Mouse (Mus musculus): ENCODE measurements around the gene Tk2. TPM values are rescaled to one million over a fixed set of nuclear protein-coding genes. Genes with fewer than 3 reads are reported as not detected.

The Tk2 gene
- polyA plus RNA-seq, 1 experiment, result 52.1 TPM

DNA sequence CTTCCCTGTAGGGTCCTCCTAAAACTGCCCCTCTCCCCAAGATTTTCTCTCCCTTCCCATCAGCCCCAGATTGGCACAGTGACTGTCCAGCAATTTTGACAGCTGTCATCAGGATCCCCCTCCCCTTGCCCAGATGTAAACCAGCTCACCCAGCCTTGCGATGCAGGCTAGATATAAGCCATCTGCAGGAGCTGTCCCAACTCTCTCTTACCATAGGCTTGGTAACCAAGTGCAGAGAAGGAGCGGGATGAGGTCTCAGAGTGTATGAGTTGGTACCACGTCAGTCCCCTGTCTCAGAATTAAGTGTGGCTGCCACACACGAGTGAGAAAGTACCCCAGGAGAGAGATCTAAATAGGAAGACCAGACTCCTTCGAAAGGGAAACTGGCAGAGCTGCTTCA lies 59.9 kb downstream of the Tk2 start:
- TF ChIP-seq POLR2A (IDR thresholded peaks at IDR 0.05; ENCODE audit: borderline replicate concordance, low read depth, low read length) (no peak), CTCF (IDR thresholded peaks at IDR 0.05; ENCODE audit: low read depth, low read length) (no peak)
- H3K4me3 ChIP-seq (ENCODE audit: insufficient read depth, low read length), result no peak overlapping the region
- no peaks in the 10 kb centered on the region for H3K4me1 ChIP-seq (ENCODE audit: control insufficient read depth, insufficient read depth, low read length)
- H3K27ac ChIP-seq (ENCODE audit: insufficient read depth, low read depth, low read length), result no peak overlapping the region

DNA sequence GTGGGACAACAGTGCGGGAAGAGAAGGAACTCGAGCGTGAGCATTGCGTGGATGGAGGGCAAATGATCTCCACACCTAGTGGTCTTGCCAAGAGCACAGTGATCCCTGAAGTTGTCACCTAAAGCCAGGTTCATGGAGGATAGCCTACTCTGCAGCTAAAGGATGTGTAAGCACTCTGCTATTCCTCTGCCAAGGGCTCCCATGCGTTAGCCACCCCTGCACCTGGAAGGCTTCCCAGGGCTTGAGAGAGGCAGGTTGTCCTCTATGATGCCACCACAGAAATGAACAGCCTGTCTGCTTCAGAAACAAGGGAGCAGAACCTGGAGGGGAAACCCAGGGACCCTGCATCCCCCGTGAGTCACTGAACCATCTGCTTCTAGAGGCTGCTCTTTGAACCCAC lies 60.7 kb downstream of the Tk2 start:
- no peak overlapping the region for H3K27ac ChIP-seq (ENCODE audit: insufficient read depth, low read depth, low read length)
- H3K4me1 ChIP-seq (ENCODE audit: control insufficient read depth, insufficient read depth, low read length), result no peaks in the 10 kb centered on the region
- H3K4me3 ChIP-seq (ENCODE audit: insufficient read depth, low read length), result no peak overlapping the region
- TF ChIP-seq CTCF (IDR thresholded peaks at IDR 0.05; ENCODE audit: low read depth, low read length), result no peak
- no peak for TF ChIP-seq POLR2A (IDR thresholded peaks at IDR 0.05; ENCODE audit: borderline replicate concordance, low read depth, low read length)

DNA sequence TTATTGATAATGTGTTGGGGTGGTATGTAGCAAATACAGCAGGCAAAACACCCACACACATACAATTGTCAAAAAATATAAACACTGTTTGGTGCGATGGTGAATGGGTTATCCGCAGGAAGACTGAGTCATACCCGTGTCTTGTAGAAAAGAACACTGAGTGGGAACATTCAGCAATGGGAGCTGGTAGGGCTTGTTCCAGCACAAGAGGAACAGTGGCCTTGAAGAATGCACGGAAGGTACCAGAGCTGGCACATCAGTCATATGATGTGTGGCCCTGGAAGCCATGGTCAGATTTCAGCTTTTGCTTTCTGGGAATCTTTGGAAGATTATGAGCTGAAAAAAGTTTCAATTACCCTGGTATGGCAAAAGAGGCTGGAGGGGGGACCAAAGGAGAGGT lies 61.5 kb downstream of the Tk2 start:
- Histone ChIP-seq H3K27ac (ENCODE audit: insufficient read depth, low read depth, low read length) (no peak overlapping the region), H3K4me1 (ENCODE audit: control insufficient read depth, insufficient read depth, low read length) (no peaks in the 10 kb centered on the region), H3K4me3 (ENCODE audit: insufficient read depth, low read length) (no peak overlapping the region)
- no peak for TF ChIP-seq CTCF (IDR thresholded peaks at IDR 0.05; ENCODE audit: low read depth, low read length)
- TF ChIP-seq POLR2A (IDR thresholded peaks at IDR 0.05; ENCODE audit: borderline replicate concordance, low read depth, low read length), result no peak

DNA sequence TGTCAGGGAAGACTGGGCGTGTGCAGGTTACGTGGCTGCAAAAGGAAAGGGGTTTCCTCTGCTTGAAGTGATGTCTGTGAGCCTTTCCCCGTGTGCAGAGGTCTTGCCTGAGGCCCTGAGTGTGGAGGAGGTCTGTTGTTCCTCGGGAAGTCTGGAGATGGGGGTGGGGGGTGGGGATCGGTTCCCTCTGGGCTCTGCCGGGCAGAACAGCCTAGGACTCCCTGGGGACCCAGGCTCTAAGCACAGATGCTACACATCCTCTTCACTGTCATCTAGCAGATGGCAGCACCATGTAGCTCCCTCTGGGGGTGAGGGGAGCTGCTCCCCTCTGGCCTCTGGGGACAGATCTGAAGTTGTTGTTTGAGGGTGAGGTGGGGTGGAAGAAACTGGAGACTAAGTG lies 63.5 kb downstream of the Tk2 start:
- Histone ChIP-seq H3K4me3 (ENCODE audit: insufficient read depth, low read length) (no peak overlapping the region), H3K4me1 (ENCODE audit: control insufficient read depth, insufficient read depth, low read length) (no peaks in the 10 kb centered on the region), H3K27ac (ENCODE audit: insufficient read depth, low read depth, low read length) (no peak overlapping the region)
- no peak for TF ChIP-seq POLR2A (IDR thresholded peaks at IDR 0.05; ENCODE audit: borderline replicate concordance, low read depth, low read length)
- no peak for TF ChIP-seq CTCF (IDR thresholded peaks at IDR 0.05; ENCODE audit: low read depth, low read length)

DNA sequence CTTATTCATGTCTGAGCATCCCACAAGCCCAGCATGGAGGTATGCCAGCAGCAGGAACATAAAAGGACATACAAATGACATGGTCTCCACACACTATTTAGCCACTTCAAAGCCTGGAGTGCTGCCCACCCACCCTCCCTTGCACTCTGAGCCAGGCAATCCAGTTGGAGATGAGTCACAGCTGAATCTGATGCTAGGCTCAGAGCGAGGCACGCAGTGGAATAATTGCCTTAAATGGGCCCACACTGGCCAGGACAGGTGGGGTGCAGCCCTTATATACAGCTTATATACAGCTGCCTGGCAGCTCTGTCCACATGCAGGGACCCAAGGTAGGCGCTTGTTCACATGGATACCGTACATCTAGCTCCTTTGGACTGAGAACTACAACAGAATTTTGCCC lies 71.3 kb downstream of the Tk2 start:
- Histone ChIP-seq H3K4me3 (ENCODE audit: insufficient read depth, low read length) (no peak overlapping the region), H3K4me1 (ENCODE audit: control insufficient read depth, insufficient read depth, low read length) (peaks cover 16% of the 10 kb centered on the region), H3K27ac (ENCODE audit: insufficient read depth, low read depth, low read length) (no peak overlapping the region)
- TF ChIP-seq POLR2A (IDR thresholded peaks at IDR 0.05; ENCODE audit: borderline replicate concordance, low read depth, low read length), result no peak
- no peak for TF ChIP-seq CTCF (IDR thresholded peaks at IDR 0.05; ENCODE audit: low read depth, low read length)

Other genes starting within 250 kb of the Tk2 start
- 0.19 TPM in 1 of 2 replicates, not detected in the other for gene Cdh5, start 146.9 kb downstream of the Tk2 start, polyA plus RNA-seq (2012; ENCODE audit: insufficient read depth, insufficient read length, missing spikeins)
- 0.25 TPM in 1 of 2 replicates, not detected in the other for gene Bean1, start 78.1 kb downstream of the Tk2 start, polyA plus RNA-seq (2012; ENCODE audit: insufficient read depth, insufficient read length, missing spikeins)
- gene Cklf, start 2.3 kb upstream of the Tk2 start, polyA plus RNA-seq (2012; ENCODE audit: insufficient read depth, insufficient read length, missing spikeins), result 63.5 and 67.8 TPM in 2 replicates
- gene Cmtm2a, start 44.6 kb upstream of the Tk2 start, polyA plus RNA-seq (2012; ENCODE audit: insufficient read depth, insufficient read length, missing spikeins), result not detected in 2 replicates
- gene Gm45711, start 61.5 kb upstream of the Tk2 start, polyA plus RNA-seq (2012; ENCODE audit: insufficient read depth, insufficient read length, missing spikeins), result not detected in 2 replicates
- not detected in 2 replicates for gene Cmtm1, start 61.6 kb upstream of the Tk2 start, polyA plus RNA-seq (2012; ENCODE audit: insufficient read depth, insufficient read length, missing spikeins)
- gene Gm11020, start 73.0 kb upstream of the Tk2 start, polyA plus RNA-seq (2012; ENCODE audit: insufficient read depth, insufficient read length, missing spikeins), result not detected in 2 replicates
- gene Cmtm2b, start 73.7 kb upstream of the Tk2 start, polyA plus RNA-seq (2012; ENCODE audit: insufficient read depth, insufficient read length, missing spikeins), result not detected in 2 replicates
- gene Cmtm3, start 90.9 kb upstream of the Tk2 start, polyA plus RNA-seq (2012; ENCODE audit: insufficient read depth, insufficient read length, missing spikeins), result 227 and 236 TPM in 2 replicates
- 12.2 and 12.3 TPM in 2 replicates for gene Cmtm4, start 147.2 kb upstream of the Tk2 start, polyA plus RNA-seq (2012; ENCODE audit: insufficient read depth, insufficient read length, missing spikeins)
- 60.7 and 65.3 TPM in 2 replicates for gene Dync1li2, start 194.5 kb upstream of the Tk2 start, polyA plus RNA-seq (2012; ENCODE audit: insufficient read depth, insufficient read length, missing spikeins)

Measured in bone marrow macrophage, adult 2 months (primary cell).